Comparison of ENCODE assay signal across 22 mouse cellular contexts in the genomic region with DNA sequence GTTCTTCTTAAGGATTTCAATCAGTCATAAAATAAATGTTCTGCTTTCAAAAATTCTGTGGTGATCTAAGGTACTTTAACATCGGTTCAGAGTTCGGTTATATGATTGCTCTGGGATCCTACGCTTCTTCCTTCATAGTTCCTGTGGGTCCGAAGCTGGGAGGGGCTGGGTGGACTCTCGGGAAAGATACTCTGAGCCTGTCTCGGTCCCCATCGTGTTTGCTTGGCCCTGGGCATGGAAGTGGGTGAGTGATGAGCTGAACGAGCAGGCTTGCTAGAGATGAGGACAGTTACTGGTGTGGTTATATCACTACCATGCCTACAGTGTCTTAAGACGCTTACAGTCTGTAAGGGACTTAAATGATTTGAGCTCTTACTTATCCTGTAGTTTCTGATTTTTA. TPM values are rescaled to one million over a fixed set of nuclear protein-coding genes. Genes with fewer than 3 reads are reported as not detected.
DNase-seq lines count a peak whose midpoint lies in the region; ATAC-seq and TF ChIP-seq lines count a peak whose summit lies in the region.
"Had no signal": no experiment of that assay in that cellular context is flagged by ENCODE, and none has a peak within 500 bp of the region (broad histone marks: within the 10 kb centered on the region; RNA-seq: fewer than 3 reads in every experiment).

No protein-coding gene starts in this region.

- TF ChIP-seq POLR2A in CH12.LX (IDR thresholded peaks at IDR 0.05; ENCODE audit: low read depth, low read length) (0 out of 2 replicates have a peak, but pooled peaks have one; percentile 4), ES-Bruce4 (IDR thresholded peaks at IDR 0.05; ENCODE audit: insufficient read depth, low read length) (no peak)

- intact Hi-C loops in left cerebral cortex, postnatal 14 days (cut with DNase I): no loop called here

- ATAC-seq in kidney, embryonic 14.5 days (ENCODE audit: low FRiP score, low TSS enrichment): no peak
- ATAC-seq in liver, embryonic 12.5 days: no peak
- no peak for ATAC-seq in midbrain, embryonic 15.5 days (replicated peaks)
- ATAC-seq: CD4-positive, CD25-positive, alpha-beta regulatory T cell, adult 4 months; forebrain, embryonic 15.5 days; Patski had no signal

- H3K9ac ChIP-seq in kidney, embryonic 14.5 days (ENCODE audit: low read depth, low read length): no peak overlapping the region
- H3K9ac ChIP-seq in CH12.LX (ENCODE audit: insufficient read depth, low read depth) (peak overlapping the region; percentile 96; the same call in 1 of the 2 replicates), ES-Bruce4 (ENCODE audit: low read depth, poor library complexity, severe bottlenecking) (peak overlapping the region; percentile 76)
- H3K9ac ChIP-seq in liver, embryonic 12.5 days: peak overlapping the region; percentile 92
- no peak overlapping the region for H3K9ac ChIP-seq in midbrain, embryonic 15.5 days
- H3K9ac ChIP-seq: forebrain, embryonic 15.5 days; hindbrain, embryonic 14.5 days had no signal

- TF ChIP-seq CTCF in CH12.LX (conservative IDR thresholded peaks at IDR 0.05 in 1 of 2, IDR thresholded peaks at IDR 0.05 in 1 of 2; ENCODE audit: low read depth in 2 of 2, low read length in 2 of 2) (no peak), ES-Bruce4 (IDR thresholded peaks at IDR 0.05; ENCODE audit: low read depth, low read length) (no peak)

- no peak for TF ChIP-seq EP300 in CH12.LX (IDR thresholded peaks at IDR 0.05; ENCODE audit: low read length)
- TF ChIP-seq EP300 in ES-Bruce4 (IDR thresholded peaks at IDR 0.05; ENCODE audit: insufficient read depth, low read depth, low read length): no peak

- peaks cover 35% of the 10 kb centered on the region for H3K79me2 ChIP-seq in CH12.LX (replicated peaks; ENCODE audit: control insufficient read depth, extremely low read depth, insufficient read depth, poor library complexity, severe bottlenecking)

- no peak for DNase-seq in kidney, postnatal 25 days
- no peak for DNase-seq in CH12.LX (ENCODE audit: extremely low read depth)
- DNase-seq in natural killer cell, adult 2 months (ENCODE audit: low spot score in 2 of 2): no peak
- no peak for DNase-seq in left cerebral cortex, postnatal 14 days (ENCODE audit: low spot score in 2 of 2)
- DNase-seq: adrenal gland, postnatal 36 days; cerebellum, adult 9-10 months; kidney, adult 11 months; midbrain, embryonic 14.5 days; spleen, adult 18-20 months; thymus, adult 18-20 months had no signal

- H3K27me3 ChIP-seq in kidney, embryonic 14.5 days (ENCODE audit: control insufficient read depth, insufficient read depth, low read length): no peaks in the 10 kb centered on the region
- H3K27me3 ChIP-seq in CH12.LX (replicated peaks) (no peaks in the 10 kb centered on the region), ES-Bruce4 (ENCODE audit: control insufficient read depth, insufficient read depth, low read length, poor library complexity, severe bottlenecking) (no peaks in the 10 kb centered on the region)
- no peaks in the 10 kb centered on the region for H3K27me3 ChIP-seq in liver, embryonic 12.5 days (replicated peaks)
- no peaks in the 10 kb centered on the region for H3K27me3 ChIP-seq in midbrain, embryonic 15.5 days (replicated peaks)
- H3K27me3 ChIP-seq: embryonic facial prominence, embryonic 15.5 days; forebrain, embryonic 15.5 days; heart, embryonic 15.5 days; Patski had no signal

- TF ChIP-seq RAD21 in CH12.LX (IDR thresholded peaks at IDR 0.05; ENCODE audit: low read depth, low read length): no peak

- H3K36me3 ChIP-seq in kidney, embryonic 14.5 days (ENCODE audit: control insufficient read depth, insufficient read depth, low read length): peaks cover 55% of the 10 kb centered on the region
- peaks cover 54 to 60% of the 10 kb centered on the region in 2 experiments for H3K36me3 ChIP-seq in CH12.LX (replicated peaks in 1 of 2; ENCODE audit: control insufficient read depth in 1 of 2, insufficient read depth in 1 of 2, low read length in 1 of 2)
- H3K36me3 ChIP-seq in ES-Bruce4 (ENCODE audit: control insufficient read depth, insufficient read depth, low read length, poor library complexity, severe bottlenecking): peaks cover 59% of the 10 kb centered on the region
- H3K36me3 ChIP-seq in liver, embryonic 12.5 days: peaks cover 67% of the 10 kb centered on the region
- H3K36me3 ChIP-seq in midbrain, embryonic 15.5 days (replicated peaks): peaks cover 40% of the 10 kb centered on the region

- H3K9me3 ChIP-seq in kidney, embryonic 14.5 days (ENCODE audit: control insufficient read depth, low read length): no peaks in the 10 kb centered on the region
- H3K9me3 ChIP-seq in CH12.LX (replicated peaks; ENCODE audit: low read length) (no peaks in the 10 kb centered on the region), ES-Bruce4 (replicated peaks; ENCODE audit: control insufficient read depth, insufficient read depth, low read length, poor library complexity, severe bottlenecking) (no peaks in the 10 kb centered on the region)
- H3K9me3 ChIP-seq in liver, embryonic 12.5 days (replicated peaks): no peaks in the 10 kb centered on the region
- H3K9me3 ChIP-seq in midbrain, embryonic 15.5 days: no peaks in the 10 kb centered on the region
- H3K9me3 ChIP-seq: embryonic facial prominence, embryonic 15.5 days; forebrain, embryonic 15.5 days; heart, embryonic 15.5 days had no signal

- 0 out of 2 replicates have a peak overlapping the region, but pooled peaks have one; percentile 82 for H3K4me2 ChIP-seq in kidney, embryonic 14.5 days (replicated peaks; ENCODE audit: low read depth, low read length)
- peak overlapping the region; percentile 61 for H3K4me2 ChIP-seq in CH12.LX (ENCODE audit: insufficient read depth, low read depth, poor library complexity, severe bottlenecking)
- H3K4me2 ChIP-seq in liver, embryonic 12.5 days: peak overlapping the region; percentile 87
- no peak overlapping the region for H3K4me2 ChIP-seq in midbrain, embryonic 15.5 days

- peaks cover 18% of the 10 kb centered on the region; the same call in 1 of the 2 replicates for H3K4me1 ChIP-seq in kidney, embryonic 14.5 days (ENCODE audit: control insufficient read depth, insufficient read depth, low read length)
- peaks cover 3 to 36% of the 10 kb centered on the region in 2 experiments; a peak in 2 of 4 replicates for H3K4me1 ChIP-seq in CH12.LX (ENCODE audit: control insufficient read depth in 1 of 2, insufficient read depth in 2 of 2)
- H3K4me1 ChIP-seq in ES-Bruce4 (ENCODE audit: control insufficient read depth, insufficient read depth, low read length): peaks cover 4% of the 10 kb centered on the region
- peaks cover 50% of the 10 kb centered on the region for H3K4me1 ChIP-seq in liver, embryonic 12.5 days
- peaks cover 26% of the 10 kb centered on the region for H3K4me1 ChIP-seq in midbrain, embryonic 15.5 days

- in situ Hi-C loops in CH12.LX (cut with MboI; ENCODE audit: low pct_ligation_motif_present, low pct_unique_long_range_greater_than_20kb, low sequenced_read_pairs): loop anchor here (25.0 kb wide), 1 partner anchor 1081 kb away; the partner anchor contains the start of gene Oxct1

- dilution Hi-C loops in CH12.LX (cut with MboI; ENCODE audit: extremely low pct_ligation_motif_present, extremely low pct_unique_long_range_greater_than_20kb, low sequenced_read_pairs): no loop called here

- WGBS in kidney, embryonic 14.5 days: 93% methylated on average over 9 of the region's 9 CpGs
- WGBS in liver, embryonic 12.5 days (ENCODE audit: insufficient replicate concordance): 68% methylated on average over 9 of the region's 9 CpGs
- WGBS in midbrain, embryonic 15.5 days: 91% methylated on average over 9 of the region's 9 CpGs

- no peak overlapping the region for H3K4me3 ChIP-seq in kidney, embryonic 14.5 days (ENCODE audit: low read length)
- H3K4me3 ChIP-seq in CH12.LX (replicated peaks in 1 of 3; ENCODE audit: low read depth in 2 of 3, low read length in 2 of 3, poor library complexity in 1 of 3) (peak overlapping the region in 2 of 3 experiments; percentile 22 to 78), ES-Bruce4 (ENCODE audit: low read depth, low read length) (peak overlapping the region; percentile 81)
- peak overlapping the region; percentile 86 for H3K4me3 ChIP-seq in liver, embryonic 12.5 days
- H3K4me3 ChIP-seq in midbrain, embryonic 15.5 days: no peak overlapping the region

- no peak overlapping the region for H3K27ac ChIP-seq in kidney, embryonic 14.5 days (ENCODE audit: low read depth, low read length)
- H3K27ac ChIP-seq in CH12.LX (ENCODE audit: insufficient read depth, low read depth) (no peak overlapping the region), ES-Bruce4 (ENCODE audit: insufficient read depth, low read length) (peak overlapping the region; percentile 54; the same call in 1 of the 2 replicates)
- peak overlapping the region; percentile 79 for H3K27ac ChIP-seq in liver, embryonic 12.5 days
- H3K27ac ChIP-seq in midbrain, embryonic 15.5 days: no peak overlapping the region
- H3K27ac ChIP-seq: embryonic facial prominence, embryonic 15.5 days; forebrain, embryonic 15.5 days; heart, embryonic 15.5 days; hindbrain, embryonic 14.5 days; macrophage had no signal

RNA-seq across cellular contexts. Expression of gene Rpl37, which starts 2.2 kb away (rescaled TPM):
- 702 and 990 TPM in 2 replicates for polyA plus RNA-seq in kidney, embryonic 14.5 days (2014; fragmentation: Nextera tagmentation; extraction: Ambion mirVana)
- total RNA-seq in CH12.LX (2012; rRNA removed) (1,567 and 1,787 TPM in 2 replicates), CH12.LX (2014; rRNA removed) (914 and 1,083 TPM in 2 replicates)
- polyA plus RNA-seq in CH12.LX (2012; ENCODE audit: insufficient read length, low read depth) (646 and 928 TPM in 2 replicates), ES-Bruce4 (2011; ENCODE audit: insufficient read depth, insufficient read length, low read depth, missing spikeins) (685 and 750 TPM in 2 replicates)
- polyA plus RNA-seq in liver, embryonic 12.5 days (2016; fragmentation: Nextera tagmentation; extraction: Ambion mirVana): 532 and 540 TPM in 2 replicates
- total RNA-seq in left cerebral cortex, postnatal 14 days (2021): 100 to 1,000 TPM; 217 TPM
- 261 and 286 TPM in 2 replicates for polyA plus RNA-seq in midbrain, embryonic 15.5 days (2015; fragmentation: Nextera tagmentation; extraction: Ambion mirVana)

RNA-seq across cellular contexts. Expression of gene Card6, which starts 10.3 kb away (rescaled TPM):
- 1.3 and 1.7 TPM in 2 replicates for polyA plus RNA-seq in kidney, embryonic 14.5 days (2014; fragmentation: Nextera tagmentation; extraction: Ambion mirVana)
- total RNA-seq in CH12.LX (2012; rRNA removed) (1.5 and 1.6 TPM in 2 replicates), CH12.LX (2014; rRNA removed) (1.3 and 1.9 TPM in 2 replicates)
- polyA plus RNA-seq in CH12.LX (2012; ENCODE audit: insufficient read length, low read depth) (3.7 and 3.9 TPM in 2 replicates), ES-Bruce4 (2011; ENCODE audit: insufficient read depth, insufficient read length, low read depth, missing spikeins) (0.67 and 0.82 TPM in 2 replicates)
- 0.85 and 1.0 TPM in 2 replicates for polyA plus RNA-seq in liver, embryonic 12.5 days (2016; fragmentation: Nextera tagmentation; extraction: Ambion mirVana)
- 1 to 10 TPM in 1 of 2 experiments, under 1 TPM in 1; 0.89 to 2.0 TPM for total RNA-seq in left cerebral cortex, postnatal 14 days (2021)
- polyA plus RNA-seq in midbrain, embryonic 15.5 days (2015; fragmentation: Nextera tagmentation; extraction: Ambion mirVana): 0.32 and 0.39 TPM in 2 replicates

RNA-seq across cellular contexts. Expression of gene Prkaa1, which starts 25.0 kb away (rescaled TPM):
- polyA plus RNA-seq in kidney, embryonic 14.5 days (2014; fragmentation: Nextera tagmentation; extraction: Ambion mirVana): 19.6 and 26.1 TPM in 2 replicates
- total RNA-seq in CH12.LX (2012; rRNA removed): 12.6 and 13.1 TPM in 2 replicates
- total RNA-seq in CH12.LX (2014; rRNA removed): 25.4 and 27.6 TPM in 2 replicates
- polyA plus RNA-seq in CH12.LX (2012; ENCODE audit: insufficient read length, low read depth): 19.4 and 21.2 TPM in 2 replicates
- 24.6 and 26.0 TPM in 2 replicates for polyA plus RNA-seq in ES-Bruce4 (2011; ENCODE audit: insufficient read depth, insufficient read length, low read depth, missing spikeins)
- polyA plus RNA-seq in liver, embryonic 12.5 days (2016; fragmentation: Nextera tagmentation; extraction: Ambion mirVana): 21.3 and 22.3 TPM in 2 replicates
- total RNA-seq in left cerebral cortex, postnatal 14 days (2021): 10 to 100 TPM; 15.8 to 17.5 TPM
- 13.3 and 14.8 TPM in 2 replicates for polyA plus RNA-seq in midbrain, embryonic 15.5 days (2015; fragmentation: Nextera tagmentation; extraction: Ambion mirVana)

RNA-seq across cellular contexts. Expression of gene C7, which starts 55.1 kb away (rescaled TPM):
- 0.09 TPM in 2 replicates for polyA plus RNA-seq in kidney, embryonic 14.5 days (2014; fragmentation: Nextera tagmentation; extraction: Ambion mirVana)
- 0.04 TPM in 1 of 2 replicates, not detected in the other for total RNA-seq in CH12.LX (2012; rRNA removed)
- 0.11 TPM in 1 of 2 replicates, not detected in the other for total RNA-seq in CH12.LX (2014; rRNA removed)
- polyA plus RNA-seq in CH12.LX (2012; ENCODE audit: insufficient read length, low read depth): 0.09 and 0.10 TPM in 2 replicates
- polyA plus RNA-seq in ES-Bruce4 (2011; ENCODE audit: insufficient read depth, insufficient read length, low read depth, missing spikeins): 0.24 TPM in 1 of 2 replicates, not detected in the other
- polyA plus RNA-seq in liver, embryonic 12.5 days (2016; fragmentation: Nextera tagmentation; extraction: Ambion mirVana): not detected in 2 replicates
- total RNA-seq in left cerebral cortex, postnatal 14 days (2021): under 1 TPM; 0.59 to 0.72 TPM
- 0.06 and 0.12 TPM in 2 replicates for polyA plus RNA-seq in midbrain, embryonic 15.5 days (2015; fragmentation: Nextera tagmentation; extraction: Ambion mirVana)
- polyA plus RNA-seq: CD4-positive, CD25-positive, alpha-beta regulatory T cell, adult 4 months; embryonic facial prominence, embryonic 15.5 days; macrophage; Patski; stomach, embryonic 14.5 days had no signal

Comparison
In these comparisons a context has a peak if more than half of its experiments do, and no peak if none do; other contexts are left out.
1. H3K27ac ChIP-seq: peak in ES-Bruce4 (single experiment) and liver, embryonic 12.5 days (single experiment); none in kidney, embryonic 14.5 days (single experiment), CH12.LX (single experiment) and midbrain, embryonic 15.5 days (single experiment).
2. H3K4me3 ChIP-seq: peak in CH12.LX (2 of 3), ES-Bruce4 (single experiment) and liver, embryonic 12.5 days (single experiment); none in kidney, embryonic 14.5 days (single experiment) and midbrain, embryonic 15.5 days (single experiment).
3. H3K9ac ChIP-seq: peak in CH12.LX (single experiment), ES-Bruce4 (single experiment) and liver, embryonic 12.5 days (single experiment); none in kidney, embryonic 14.5 days (single experiment) and midbrain, embryonic 15.5 days (single experiment).